ENCODE assay signal across 8 mouse cellular contexts in the genomic region with DNA sequence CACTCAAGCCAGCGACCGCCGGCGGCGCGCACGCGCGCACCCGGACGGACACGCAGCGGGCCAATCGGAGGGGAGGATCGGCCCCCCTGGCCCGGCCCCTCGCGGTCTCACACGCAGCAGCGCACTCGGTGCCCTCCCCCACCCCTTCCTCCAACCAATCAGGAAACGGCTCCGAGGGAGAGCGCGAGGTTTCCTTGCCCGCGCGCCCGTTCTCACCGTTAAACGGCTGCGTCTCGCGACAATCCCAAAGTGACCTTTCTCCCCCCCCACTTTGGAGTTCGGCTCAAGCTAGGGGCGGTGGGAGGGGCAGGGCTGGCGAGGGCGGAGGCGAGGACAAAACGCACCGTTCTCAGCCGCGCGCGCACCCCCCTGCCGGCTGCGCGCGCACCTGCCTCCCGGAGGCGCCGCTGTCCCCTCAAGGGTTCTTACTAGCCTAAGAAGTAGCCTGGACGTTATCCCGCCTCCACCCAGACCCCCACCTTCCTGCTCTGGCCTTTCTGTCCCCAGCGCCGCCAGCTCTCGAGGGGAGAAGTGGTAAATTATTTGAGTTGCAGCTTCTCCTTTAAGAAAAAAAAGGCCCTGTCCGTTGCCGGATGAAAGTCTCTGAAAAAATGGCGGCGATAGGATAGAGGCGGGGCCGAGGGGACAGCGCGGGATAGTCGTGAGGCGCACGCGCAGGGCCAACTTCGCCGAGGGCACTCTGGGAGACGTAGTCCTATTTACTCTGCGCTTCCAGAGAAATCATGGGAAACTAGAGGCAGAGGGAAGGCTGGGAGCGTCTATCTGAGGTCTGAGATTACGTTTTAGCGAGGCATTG. TPM values are rescaled to one million over a fixed set of nuclear protein-coding genes. Genes with fewer than 3 reads are reported as not detected.
DNase-seq lines count a peak whose midpoint lies in the region; ATAC-seq and TF ChIP-seq lines count a peak whose summit lies in the region.

A gene (minus strand): TSS at position 616 of the 817 bp plus-strand sequence.
A gene (plus strand): TSS at position 683 of the 817 bp plus-strand sequence.

- peak; percentile 98 for DNase-seq in 416B (ENCODE audit: low read depth)
- peak; percentile 98 for DNase-seq in heart, adult 8-10 months (ENCODE audit: low spot score)
- peak; percentile 99 for DNase-seq in kidney, adult 9 months
- DNase-seq in limb, embryonic 14.5 days (ENCODE audit: low spot score), result peak; percentile 99
- DNase-seq in midbrain, postnatal 0 days (ENCODE audit: low spot score), result peak; percentile 99
- DNase-seq in spleen, postnatal 14 days (ENCODE audit: low spot score in 2 of 2), result peak; percentile 84 to 89

- no peak for TF ChIP-seq CTCF in bone marrow, adult 2 months (IDR thresholded peaks at IDR 0.05; ENCODE audit: control insufficient read depth, insufficient read depth, low read length)
- peak; percentile 19 for TF ChIP-seq CTCF in midbrain, postnatal 0 days (IDR thresholded peaks at IDR 0.05)

- peak within 1 kb of the TSS; percentile 90 for H3K4me3 ChIP-seq in bone marrow, adult 2 months (replicated peaks; ENCODE audit: control insufficient read depth, low read depth, low read length)
- H3K4me3 ChIP-seq in embryonic facial prominence, embryonic 15.5 days (replicated peaks), result peak within 1 kb of the TSS; percentile 70
- H3K4me3 ChIP-seq in limb, embryonic 14.5 days (replicated peaks; ENCODE audit: low read length), result peak within 1 kb of the TSS; percentile 94
- H3K4me3 ChIP-seq in midbrain, postnatal 0 days (ENCODE audit: low read depth, low read length), result peak within 1 kb of the TSS; percentile 74

- TF ChIP-seq POLR2A in bone marrow, adult 2 months (IDR thresholded peaks at IDR 0.05; ENCODE audit: borderline replicate concordance, control insufficient read depth, low read depth, low read length), result peak; percentile 81; the same call in 1 of the 2 replicates
- TF ChIP-seq POLR2A in limb, embryonic 14.5 days (IDR thresholded peaks at IDR 0.05; ENCODE audit: borderline replicate concordance, extremely low read depth, insufficient read depth, insufficient read length), result peak; percentile 59; the same call in 1 of the 2 replicates

- ATAC-seq in embryonic facial prominence, embryonic 15.5 days (ENCODE audit: insufficient number of reproducible peaks, low FRiP score, low TSS enrichment, low read depth), result peak; percentile 96
- peak; percentile 93 for ATAC-seq in limb, embryonic 14.5 days (ENCODE audit: low FRiP score, low read depth)
- ATAC-seq in midbrain, postnatal 0 days (ENCODE audit: low FRiP score), result peak; percentile 97

- H3K9ac ChIP-seq in embryonic facial prominence, embryonic 15.5 days, result peak within 1 kb of the TSS; percentile 99
- peak within 1 kb of the TSS; percentile 99 for H3K9ac ChIP-seq in limb, embryonic 14.5 days (ENCODE audit: low read depth, low read length, severe bottlenecking)
- H3K9ac ChIP-seq in midbrain, postnatal 0 days (replicated peaks; ENCODE audit: low read length, poor library complexity, severe bottlenecking), result peak within 1 kb of the TSS; percentile 97

- no peaks in the 10 kb centered on the region for H3K9me3 ChIP-seq in embryonic facial prominence, embryonic 15.5 days (replicated peaks)
- no peaks in the 10 kb centered on the region for H3K9me3 ChIP-seq in limb, embryonic 14.5 days (ENCODE audit: control insufficient read depth, low read length)
- H3K9me3 ChIP-seq in midbrain, postnatal 0 days (ENCODE audit: low read length), result no peaks in the 10 kb centered on the region

- H3K4me1 ChIP-seq in bone marrow, adult 2 months (ENCODE audit: control insufficient read depth, insufficient read depth, low read length), result peaks cover 1% of the 10 kb centered on the region; the same call in 1 of the 2 replicates
- H3K4me1 ChIP-seq in embryonic facial prominence, embryonic 15.5 days, result 0 out of 2 replicates have a peak, but pooled peaks cover 3% of the 10 kb centered on the region
- H3K4me1 ChIP-seq in limb, embryonic 14.5 days (ENCODE audit: control insufficient read depth, insufficient read depth, low read length), result 0 out of 2 replicates have a peak, but pooled peaks cover 5% of the 10 kb centered on the region
- H3K4me1 ChIP-seq in midbrain, postnatal 0 days (ENCODE audit: insufficient read depth, low read length), result no peaks in the 10 kb centered on the region

- under 1% methylated on average over 61 of the region's 76 CpGs for WGBS in bone marrow, adult 2 months
- WGBS in embryonic facial prominence, embryonic 15.5 days, result under 1% methylated on average over 56 of the region's 76 CpGs
- under 1% methylated on average over 53 of the region's 76 CpGs for WGBS in limb, embryonic 14.5 days
- under 1% methylated on average over 55 of the region's 76 CpGs for WGBS in midbrain, postnatal 0 days

- H3K36me3 ChIP-seq in embryonic facial prominence, embryonic 15.5 days, result no peaks in the 10 kb centered on the region
- H3K36me3 ChIP-seq in limb, embryonic 14.5 days (ENCODE audit: control insufficient read depth, insufficient read depth, low read length), result no peaks in the 10 kb centered on the region
- H3K36me3 ChIP-seq in midbrain, postnatal 0 days (ENCODE audit: insufficient read depth, low read length), result no peaks in the 10 kb centered on the region

- H3K27ac ChIP-seq in bone marrow, adult 2 months (ENCODE audit: control insufficient read depth, insufficient read depth, low read depth, low read length, poor library complexity), result peak within 1 kb of the TSS; percentile 99
- H3K27ac ChIP-seq in embryonic facial prominence, embryonic 15.5 days (replicated peaks), result peak within 1 kb of the TSS; percentile 100
- peak within 1 kb of the TSS; percentile 100 for H3K27ac ChIP-seq in limb, embryonic 14.5 days (replicated peaks; ENCODE audit: low read depth, low read length)
- H3K27ac ChIP-seq in midbrain, postnatal 0 days (ENCODE audit: low read depth, low read length), result peak within 1 kb of the TSS; percentile 100

- no peaks in the 10 kb centered on the region for H3K27me3 ChIP-seq in embryonic facial prominence, embryonic 15.5 days
- no peaks in the 10 kb centered on the region for H3K27me3 ChIP-seq in limb, embryonic 14.5 days (ENCODE audit: control insufficient read depth, insufficient read depth, low read length)
- no peaks in the 10 kb centered on the region for H3K27me3 ChIP-seq in midbrain, postnatal 0 days (ENCODE audit: insufficient read depth, low read length)

- peak within 1 kb of the TSS; percentile 68 for H3K4me2 ChIP-seq in embryonic facial prominence, embryonic 15.5 days (replicated peaks)
- peak within 1 kb of the TSS; percentile 72 for H3K4me2 ChIP-seq in limb, embryonic 14.5 days (replicated peaks; ENCODE audit: low read depth, low read length, severe bottlenecking)
- peak within 1 kb of the TSS; percentile 75 for H3K4me2 ChIP-seq in midbrain, postnatal 0 days (ENCODE audit: low read depth, low read length, poor library complexity, severe bottlenecking)

RNA-seq across cellular contexts. Expression of the first gene that starts in this region (rescaled TPM):
- 45.6 and 46.7 TPM in 2 replicates for polyA plus RNA-seq in bone marrow, adult 2 months (2011; ENCODE audit: insufficient read depth, insufficient read length, low replicate concordance, missing spikeins)
- polyA plus RNA-seq in embryonic facial prominence, embryonic 15.5 days (2015; fragmentation: Nextera tagmentation; extraction: Ambion mirVana), result 14.3 and 15.0 TPM in 2 replicates
- 10 to 100 TPM; 75.1 to 88.7 (median 81.0) TPM for total RNA-seq in heart, adult 8-10 months (2022)
- 28.5 and 30.4 TPM in 2 replicates for polyA plus RNA-seq in limb, embryonic 14.5 days (2012; rRNA removed)
- polyA plus RNA-seq in limb, embryonic 14.5 days (2014; fragmentation: Nextera tagmentation; extraction: Ambion mirVana), result 10.3 and 11.5 TPM in 2 replicates
- 52.5 and 56.5 TPM in 2 replicates for total RNA-seq in midbrain, postnatal 0 days (2014; rRNA removed)
- polyA plus RNA-seq in midbrain, postnatal 0 days (2015; fragmentation: Nextera tagmentation; extraction: Ambion mirVana), result 10.4 and 12.8 TPM in 2 replicates

RNA-seq across cellular contexts. Expression of the second gene that starts in this region (rescaled TPM):
- polyA plus RNA-seq in bone marrow, adult 2 months (2011; ENCODE audit: insufficient read depth, insufficient read length, low replicate concordance, missing spikeins), result 4.2 and 12.3 TPM in 2 replicates
- 5.2 and 5.3 TPM in 2 replicates for polyA plus RNA-seq in embryonic facial prominence, embryonic 15.5 days (2015; fragmentation: Nextera tagmentation; extraction: Ambion mirVana)
- total RNA-seq in heart, adult 8-10 months (2022), result 1 to 10 TPM in 1 of 4 experiments, under 1 TPM in 3; 0.60 to 1.1 (median 0.71) TPM
- 4.0 and 4.1 TPM in 2 replicates for polyA plus RNA-seq in limb, embryonic 14.5 days (2012; rRNA removed)
- 3.7 and 4.8 TPM in 2 replicates for polyA plus RNA-seq in limb, embryonic 14.5 days (2014; fragmentation: Nextera tagmentation; extraction: Ambion mirVana)
- 1.0 and 1.9 TPM in 2 replicates for total RNA-seq in midbrain, postnatal 0 days (2014; rRNA removed)
- 0.77 and 0.96 TPM in 2 replicates for polyA plus RNA-seq in midbrain, postnatal 0 days (2015; fragmentation: Nextera tagmentation; extraction: Ambion mirVana)

Comparison
In these comparisons a context has a peak if more than half of its experiments do, and no peak if none do; other contexts are left out.
1. Peak in every context shown above with its lines: DNase-seq, ATAC-seq, H3K4me3 ChIP-seq and H3K27ac ChIP-seq.